Mouse (Mus musculus) lung, postnatal 0 days (tissue): ENCODE measurements at regions not wholly inside any gene's neighbourhood (a gene's known extent, or its start where the extent isn't known, plus 50 kb on each side); places are given as distances from the start of the nearest gene placed in this dataset.

Experiments
- ATAC-seq: fragments of 200-750 bp; cut with Nextera tagmentation; 2 replicates; pipeline ENCODE4 v1.8.0; 2017; ENCODE audit warnings: moderate library complexity
- DNase-seq: peaks from one replicate; pipeline ENCODE4 v3.0.0-alpha.2; 2016; ENCODE audit warnings: low spot score
- H3K27ac ChIP-seq: fragments of 300-500 bp; sonication (generic); 2 replicates; pipeline ENCODE4 v1.5.1; 2014; ENCODE audit warnings: antibody characterized with exemption, mild to moderate bottlenecking, low read length, mixed read lengths
- H3K27me3 ChIP-seq: fragments of 300-500 bp; sonication (generic); replicated peaks from 2 replicates; pipeline ENCODE4 v1.6.1; 2014; ENCODE audit warnings: low read length, mixed read lengths; ENCODE audit not compliant: insufficient read depth
- H3K36me3 ChIP-seq: fragments of 300-500 bp; sonication (generic); 2 replicates; pipeline ENCODE4 v1.6.1; 2014; ENCODE audit warnings: low read length, mixed read lengths; ENCODE audit not compliant: insufficient read depth
- H3K4me1 ChIP-seq: fragments of 300-500 bp; sonication (generic); 2 replicates; pipeline ENCODE4 v1.6.1; 2014; ENCODE audit warnings: antibody characterized with exemption, low read depth, low read length, mixed read lengths; ENCODE audit not compliant: insufficient read depth
- H3K4me2 ChIP-seq: fragments of 300-500 bp; sonication (generic); replicated peaks from 2 replicates; pipeline ENCODE4 v1.6.1; 2014; ENCODE audit warnings: low read depth, mild to moderate bottlenecking, low read length, moderate library complexity, mixed read lengths
- H3K4me3 ChIP-seq: fragments of 300-500 bp; sonication (generic); 2 replicates; pipeline ENCODE4 v1.5.1; 2014; ENCODE audit warnings: low read depth, low read length
- H3K9ac ChIP-seq: fragments of 300-500 bp; sonication (generic); replicated peaks from 2 replicates; pipeline ENCODE4 v1.6.1; 2014; ENCODE audit warnings: low read depth, mild to moderate bottlenecking
- H3K9me3 ChIP-seq: fragments of 300-500 bp; sonication (generic); 2 replicates; pipeline ENCODE4 v1.6.1; 2016; ENCODE audit warnings: low read length, mixed read lengths
- CTCF ChIP-seq: IDR thresholded peaks from 2 replicates; pipeline ENCODE4 v1.5.1; 2016; ENCODE audit warnings: antibody characterized with exemption, mild to moderate bottlenecking
- EP300 ChIP-seq: IDR thresholded peaks from 2 replicates; pipeline ENCODE4 v1.6.1; 2016; ENCODE audit warnings: antibody characterized with exemption, mild to moderate bottlenecking, control low read depth
- WGBS: fragments of 180-500 bp; shearing (Covaris S2); extraction: QIAGEN DNeasy Blood & Tissue Kit; methylation state at CpG from one replicate; pipeline ENCODE4 v1.1.7; 2014; 5-methylcytosine and 5-hydroxymethylcytosine counted together

DNA sequence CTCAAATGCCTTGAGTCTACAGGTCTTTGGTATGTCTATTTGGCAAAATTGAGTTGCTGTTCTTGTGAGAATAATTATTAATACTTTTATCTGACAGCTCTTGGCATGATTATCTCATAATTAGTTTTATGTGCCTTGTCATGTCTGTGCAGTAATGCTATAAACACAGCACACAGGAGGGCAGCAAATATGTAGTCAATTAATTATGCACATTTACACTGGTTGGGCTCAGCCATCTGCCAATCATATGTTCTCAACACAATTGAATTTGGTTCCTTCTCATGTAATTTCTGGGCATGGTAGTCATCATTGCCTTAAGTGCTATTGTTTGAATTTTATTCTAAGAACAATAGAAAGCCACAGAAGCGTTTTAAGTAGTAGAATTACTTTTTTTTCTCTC is 1650.7 kb upstream of the Tenm2 start:
- H3K27ac ChIP-seq: no peak overlapping the region
- H3K9me3 ChIP-seq: no peaks in the 10 kb centered on the region
- H3K36me3 ChIP-seq: no peaks in the 10 kb centered on the region
- whole genome bisulfite sequencing: 33% methylated on average over 1 of the region's 1 CpGs
- H3K4me2 ChIP-seq: no peak overlapping the region
- no peaks in the 10 kb centered on the region for H3K4me1 ChIP-seq
- no peak for DNase-seq
- H3K9ac ChIP-seq: no peak overlapping the region
- no peak for ATAC-seq
- no peak overlapping the region for H3K4me3 ChIP-seq
- no peaks in the 10 kb centered on the region for H3K27me3 ChIP-seq
- TF ChIP-seq EP300: no peak
- TF ChIP-seq CTCF: no peak

GRCm38 (mm10) chr11:38861622-38862345 is 1626.0 kb upstream of the Tenm2 start:
- no peaks in the 10 kb centered on the region for H3K27me3 ChIP-seq
- no peak overlapping the region for H3K4me2 ChIP-seq
- H3K4me1 ChIP-seq: no peaks in the 10 kb centered on the region
- H3K9me3 ChIP-seq: no peaks in the 10 kb centered on the region
- H3K4me3 ChIP-seq: no peak overlapping the region
- TF ChIP-seq EP300 (no peak), CTCF (no peak)
- H3K27ac ChIP-seq: no peak overlapping the region
- no peak for DNase-seq
- no peak for ATAC-seq
- H3K9ac ChIP-seq: no peak overlapping the region
- H3K36me3 ChIP-seq: no peaks in the 10 kb centered on the region
- WGBS: 16% methylated on average over 9 of the region's 9 CpGs

GRCm38 (mm10) chr11:38856645-38857044 is 1620.9 kb upstream of the Tenm2 start:
- no peak for TF ChIP-seq CTCF
- TF ChIP-seq EP300: no peak
- no peak for DNase-seq
- Histone ChIP-seq H3K27ac (no peak overlapping the region), H3K4me1 (no peaks in the 10 kb centered on the region), H3K9ac (no peak overlapping the region), H3K36me3 (no peaks in the 10 kb centered on the region), H3K4me3 (no peak overlapping the region), H3K4me2 (no peak overlapping the region), H3K27me3 (no peaks in the 10 kb centered on the region), H3K9me3 (no peaks in the 10 kb centered on the region)
- ATAC-seq: no peak
- 50% methylated on average over 9 of the region's 9 CpGs for WGBS

DNA sequence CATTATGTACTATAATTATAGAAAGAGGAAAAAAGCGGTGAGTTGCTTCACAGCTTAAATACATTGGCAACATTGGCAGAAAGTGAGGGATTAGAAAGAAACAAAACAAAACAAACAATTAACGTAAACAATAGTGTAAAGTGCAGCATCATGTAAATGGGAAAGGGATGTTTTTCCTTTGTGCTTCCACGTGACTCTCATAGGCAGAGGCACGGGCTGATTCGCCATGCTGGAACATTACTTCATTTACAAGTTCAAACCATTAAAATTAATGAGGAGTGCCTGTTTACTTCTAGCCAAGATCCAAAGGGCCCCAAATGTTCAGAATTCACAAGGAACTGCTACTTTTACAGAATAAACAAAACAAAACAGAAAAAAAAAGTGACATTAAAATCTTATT is 1593.4 kb upstream of the Tenm2 start:
- H3K4me2 ChIP-seq: no peak overlapping the region
- no peaks in the 10 kb centered on the region for H3K36me3 ChIP-seq
- TF ChIP-seq EP300: no peak
- TF ChIP-seq CTCF: no peak
- no peak overlapping the region for H3K4me3 ChIP-seq
- H3K9ac ChIP-seq: no peak overlapping the region
- ATAC-seq (no peak), DNase-seq (no peak)
- WGBS: 58% methylated on average over 5 of the region's 5 CpGs
- H3K4me1 ChIP-seq: no peaks in the 10 kb centered on the region
- no peak overlapping the region for H3K27ac ChIP-seq
- H3K27me3 ChIP-seq: no peaks in the 10 kb centered on the region
- H3K9me3 ChIP-seq: no peaks in the 10 kb centered on the region

GRCm38 (mm10) chr11:38828375-38828774 is 1592.6 kb upstream of the Tenm2 start:
- no peaks in the 10 kb centered on the region for H3K27me3 ChIP-seq
- no peak overlapping the region for H3K4me3 ChIP-seq
- no peak overlapping the region for H3K9ac ChIP-seq
- H3K27ac ChIP-seq: no peak overlapping the region
- no peak for DNase-seq
- WGBS: 48% methylated on average over 2 of the region's 2 CpGs
- H3K36me3 ChIP-seq: no peaks in the 10 kb centered on the region
- ATAC-seq: no peak
- no peaks in the 10 kb centered on the region for H3K9me3 ChIP-seq
- H3K4me1 ChIP-seq: no peaks in the 10 kb centered on the region
- no peak overlapping the region for H3K4me2 ChIP-seq
- TF ChIP-seq EP300 (no peak), CTCF (no peak)

GRCm38 (mm10) chr11:38825172-38825753 is 1589.5 kb upstream of the Tenm2 start:
- no peaks in the 10 kb centered on the region for H3K36me3 ChIP-seq
- DNase-seq (no peak), ATAC-seq (no peak)
- 40% methylated on average over 1 of the region's 1 CpGs for WGBS
- no peak overlapping the region for H3K4me3 ChIP-seq
- TF ChIP-seq EP300 (no peak), CTCF (no peak)
- H3K4me1 ChIP-seq: no peaks in the 10 kb centered on the region
- H3K4me2 ChIP-seq: no peak overlapping the region
- H3K27me3 ChIP-seq: no peaks in the 10 kb centered on the region
- no peak overlapping the region for H3K9ac ChIP-seq
- no peak overlapping the region for H3K27ac ChIP-seq
- H3K9me3 ChIP-seq: no peaks in the 10 kb centered on the region
